Mouse (Mus musculus) kidney, adult 2 months (tissue): ENCODE results near the gene Fhl2. TPM values are rescaled to one million over a fixed set of nuclear protein-coding genes. Genes with fewer than 3 reads are reported as not detected.
"Not testable (repeated sequence)": the region's sequence is repeated elsewhere in the genome, so short reads cannot be mapped to it uniquely, and the experiment has no call there.

Experiments
- DNase-seq: peaks from one replicate; pipeline ENCODE4 v3.0.0; 2021
- H3K27ac ChIP-seq: fragments of 200-500 bp; 2 replicates; pipeline ENCODE4 v1.5.1; 2012; ENCODE audit warnings: low read depth, low read length, control low read depth, inconsistent platforms; ENCODE audit not compliant: insufficient read depth
- H3K27me3 ChIP-seq: fragments of 200-500 bp; replicated peaks from 2 replicates; pipeline ENCODE4 v1.6.1; 2012; ENCODE audit warnings: mild to moderate bottlenecking, moderate library complexity, low read length, inconsistent platforms; ENCODE audit not compliant: control insufficient read depth, insufficient read depth
- H3K36me3 ChIP-seq: fragments of 200-500 bp; 2 replicates; pipeline ENCODE4 v1.6.1; 2012; ENCODE audit warnings: mild to moderate bottlenecking, moderate library complexity, low read length, inconsistent platforms; ENCODE audit not compliant: control insufficient read depth, insufficient read depth
- H3K4me1 ChIP-seq: fragments of 200-500 bp; 2 replicates; pipeline ENCODE4 v1.6.1; 2011; ENCODE audit warnings: low read length; ENCODE audit not compliant: control insufficient read depth, insufficient read depth
- H3K4me3 ChIP-seq: fragments of 200-500 bp; 2 replicates; pipeline ENCODE4 v1.5.1; 2011; ENCODE audit warnings: mild to moderate bottlenecking, low read depth, low read length, control low read depth; ENCODE audit not compliant: insufficient read depth
- CTCF ChIP-seq: fragments of 200-500 bp; conservative IDR thresholded peaks from 2 replicates; pipeline ENCODE4 v1.5.1; 2011; ENCODE audit warnings: low read depth, mild to moderate bottlenecking, control low read depth, low read length, moderate library complexity, mixed read lengths; ENCODE audit not compliant: insufficient read depth, insufficient read length
- POLR2A ChIP-seq: fragments of 200-500 bp; IDR thresholded peaks from one replicate; pipeline ENCODE4 v1.6.1; 2011; ENCODE audit warnings: low read depth, low read length, control low read depth
- WGBS: fragments of 180-500 bp; shearing (Covaris S2); methylation state at CpG from one replicate; pipeline ENCODE4 v1.1.7; 2018; 5-methylcytosine and 5-hydroxymethylcytosine counted together
- polyA plus RNA-seq: library from polyadenylated mRNA; depleted of rRNA; stranded (reverse); fragments of >200 nt; gene quantifications from 2 replicates; pipeline ENCODE4 v1.2.3, GENCODE M21; 2012

Gene Fhl2
- polyA plus RNA-seq, 1 experiment, result 48.1 TPM

DNA sequence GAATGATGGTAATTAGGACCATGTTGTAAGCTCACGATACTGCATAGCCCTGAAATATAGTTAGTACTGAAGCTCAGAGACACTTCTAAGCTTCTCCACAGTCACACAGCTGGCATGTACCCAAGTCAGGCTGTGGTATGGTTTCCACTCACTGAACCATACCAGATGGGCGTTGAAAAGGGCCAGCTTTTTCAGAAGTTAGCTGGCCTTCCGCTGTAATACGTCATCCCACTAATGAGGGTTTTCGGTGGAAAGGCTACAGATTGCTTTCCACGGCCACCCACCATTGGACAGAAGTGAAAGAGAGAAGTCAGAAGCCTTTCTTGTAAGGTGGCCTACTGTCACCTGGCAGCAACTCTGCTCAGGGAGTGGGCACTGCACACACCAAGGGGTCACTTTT is 53.9 kb downstream of the Fhl2 start:
- 0 out of 2 replicates have a peak, but pooled peaks cover 2% of the 10 kb centered on the region for H3K4me1 ChIP-seq
- H3K27me3 ChIP-seq, result no peaks in the 10 kb centered on the region

DNA sequence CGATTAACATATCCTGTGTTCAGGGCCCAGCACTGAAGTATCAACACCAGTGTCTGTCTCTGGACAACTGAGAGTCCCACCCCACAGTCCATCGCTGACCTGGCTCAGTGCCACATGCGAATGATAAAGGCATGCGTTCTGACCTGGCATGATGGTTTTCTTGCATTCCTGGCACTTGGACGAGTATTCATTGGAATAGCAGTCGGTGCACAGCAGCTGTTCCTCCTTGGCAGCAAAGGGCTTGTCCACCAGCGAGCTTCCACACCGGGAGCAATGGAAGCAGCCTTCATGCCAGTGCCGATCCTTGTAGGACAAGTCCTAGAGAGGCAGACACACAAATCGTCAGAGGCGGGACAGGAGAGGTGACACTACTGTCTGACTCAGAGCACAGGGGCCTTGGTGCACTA is 55.2 kb downstream of the Fhl2 start:
- Histone ChIP-seq H3K27ac (peak overlapping the region; percentile 13; the same call in 1 of the 2 replicates), H3K4me3 (no peak overlapping the region), H3K36me3 (no peaks in the 10 kb centered on the region), H3K27me3 (no peaks in the 10 kb centered on the region), H3K4me1 (no peaks in the 10 kb centered on the region)
- 69% methylated on average over 11 of the region's 11 CpGs for WGBS
- DNase-seq, result no peak
- TF ChIP-seq POLR2A (no peak), CTCF (no peak)

More for the DNA sequence above, 53.9 kb downstream of the Fhl2 start:
- TF ChIP-seq CTCF (no peak), POLR2A (no peak)
- Histone ChIP-seq H3K36me3 (no peaks in the 10 kb centered on the region), H3K4me3 (no peak overlapping the region), H3K27ac (no peak overlapping the region)
- 63% methylated on average over 6 of the region's 6 CpGs for WGBS
- DNase-seq, result no peak

DNA sequence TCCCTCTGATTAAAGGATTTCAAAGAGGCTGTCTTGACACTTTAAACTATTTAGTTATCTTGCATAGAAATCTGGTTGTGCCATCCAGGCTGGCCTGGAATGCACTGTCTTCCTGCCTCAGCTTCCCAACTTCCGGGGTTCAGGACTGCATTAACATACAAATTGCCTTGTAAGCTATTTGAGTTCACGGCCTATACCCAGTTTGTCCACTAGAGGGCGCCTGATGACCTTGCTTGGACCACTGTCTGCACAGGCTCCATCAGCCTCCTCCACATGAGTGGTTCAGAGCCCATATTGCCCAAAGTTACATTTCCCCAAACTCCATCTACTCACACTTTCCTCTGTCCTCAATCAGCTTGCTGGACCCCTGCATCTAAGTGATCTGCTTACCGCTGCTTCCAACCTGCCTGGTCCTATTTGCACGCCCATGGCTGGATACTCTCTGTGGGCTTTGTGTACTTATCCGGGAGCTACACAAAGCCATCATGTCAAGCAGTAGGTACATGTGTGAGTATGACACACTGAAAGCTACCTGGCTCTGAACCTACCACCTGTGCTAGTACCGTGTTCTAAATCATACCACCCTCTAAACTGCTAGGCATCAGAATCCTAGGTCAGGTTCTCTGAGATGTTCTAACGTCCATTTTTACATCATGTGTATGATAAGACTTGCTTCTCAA is 57.1 kb downstream of the Fhl2 start:
- Histone ChIP-seq H3K4me1 (no peaks in the 10 kb centered on the region), H3K4me3 (no peak overlapping the region), H3K27ac (no peak overlapping the region), H3K36me3 (no peaks in the 10 kb centered on the region), H3K27me3 (no peaks in the 10 kb centered on the region)
- DNase-seq, result peak; percentile 90
- WGBS, result 53% methylated on average over 8 of the region's 8 CpGs
- peak; percentile 95 for TF ChIP-seq CTCF
- TF ChIP-seq POLR2A, result no peak

- Histone ChIP-seq H3K27ac (no peak overlapping the region), H3K4me1 (no peaks in the 10 kb centered on the region), H3K36me3 (no peaks in the 10 kb centered on the region), H3K4me3 (no peak overlapping the region), H3K27me3 (no peaks in the 10 kb centered on the region)
- no peak for DNase-seq
- WGBS, result 71% methylated on average over 15 of the region's 15 CpGs
- TF ChIP-seq POLR2A, result no peak
- peak; percentile 52 for TF ChIP-seq CTCF
Measured at GRCm38 (mm10) chr1:43138268-43138812, 58.4 kb downstream of the Fhl2 start.

DNA sequence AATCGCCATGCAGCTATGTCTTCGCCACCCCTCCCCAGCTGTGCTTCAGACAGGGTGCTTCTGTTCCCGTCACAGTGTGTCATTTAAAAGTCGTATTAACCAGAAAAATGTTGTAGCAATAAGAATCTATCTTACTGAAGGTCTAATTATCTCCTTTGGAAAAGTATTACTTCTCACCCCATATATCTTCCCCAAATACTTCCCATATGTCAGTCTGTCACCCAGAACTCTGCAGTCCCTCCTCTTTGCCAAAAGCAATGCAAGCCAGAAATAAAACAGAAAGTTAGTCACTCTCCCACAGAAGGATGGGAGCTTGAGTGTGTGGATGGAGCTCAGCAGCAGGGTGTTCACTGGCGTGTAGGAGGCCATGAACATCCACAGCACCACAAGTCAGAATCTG is 59.5 kb downstream of the Fhl2 start:
- DNase-seq, result no peak
- TF ChIP-seq POLR2A, result no peak
- TF ChIP-seq CTCF, result no peak
- Histone ChIP-seq H3K4me1 (no peaks in the 10 kb centered on the region), H3K27ac (no peak overlapping the region), H3K27me3 (no peaks in the 10 kb centered on the region), H3K4me3 (no peak overlapping the region), H3K36me3 (no peaks in the 10 kb centered on the region)
- WGBS, result 82% methylated on average over 5 of the region's 5 CpGs

GRCm38 (mm10) chr1:43136488-43137029 is 60.2 kb downstream of the Fhl2 start:
- not testable (repeated sequence) for H3K27me3 ChIP-seq, H3K4me3 ChIP-seq, H3K36me3 ChIP-seq, H3K4me1 ChIP-seq, H3K27ac ChIP-seq, DNase-seq
- 94% methylated on average over 2 of the region's 2 CpGs for WGBS

- no peaks in the 10 kb centered on the region for H3K4me1 ChIP-seq
- no peaks in the 10 kb centered on the region for H3K36me3 ChIP-seq
Measured at GRCm38 (mm10) chr1:43131591-43131990, 65.2 kb downstream of the Fhl2 start.

More at GRCm38 (mm10) chr1:43131591-43131990, 65.2 kb downstream of the Fhl2 start:
- no peak overlapping the region for H3K27ac ChIP-seq
- DNase-seq, result no peak
- TF ChIP-seq CTCF (no peak), POLR2A (no peak)
- WGBS, result 93% methylated on average over 9 of the region's 9 CpGs
- no peak overlapping the region for H3K4me3 ChIP-seq
- no peaks in the 10 kb centered on the region for H3K27me3 ChIP-seq
